Mouse (Mus musculus) olfactory bulb, adult 2 months (tissue): ENCODE results near the gene Itga11.

Experiments
- CTCF ChIP-seq: fragments of 200-500 bp; IDR thresholded peaks from 2 replicates; pipeline ENCODE4 v1.5.1; 2012; ENCODE audit warnings: low read depth, mild to moderate bottlenecking, low read length, moderate library complexity; ENCODE audit not compliant: insufficient read depth
- POLR2A ChIP-seq: fragments of 200-500 bp; IDR thresholded peaks from 2 replicates; pipeline ENCODE4 v1.6.1; 2012; ENCODE audit warnings: mild to moderate bottlenecking, low read depth, low read length, moderate library complexity; ENCODE audit not compliant: insufficient read depth

- no peak for TF ChIP-seq CTCF
- no peak for TF ChIP-seq POLR2A
Observed at GRCm38 (mm10) chr9:62812216-62813049, 134.8 kb downstream of the Itga11 start.
